Mouse (Mus musculus): ENCODE data around the gene Cdc42bpa. TPM values are rescaled to one million over a fixed set of nuclear protein-coding genes. Genes with fewer than 3 reads are reported as not detected.

The Cdc42bpa gene
- polyA plus RNA-seq, 1 experiment from 2014 or later, result 14.9 TPM

DNA sequence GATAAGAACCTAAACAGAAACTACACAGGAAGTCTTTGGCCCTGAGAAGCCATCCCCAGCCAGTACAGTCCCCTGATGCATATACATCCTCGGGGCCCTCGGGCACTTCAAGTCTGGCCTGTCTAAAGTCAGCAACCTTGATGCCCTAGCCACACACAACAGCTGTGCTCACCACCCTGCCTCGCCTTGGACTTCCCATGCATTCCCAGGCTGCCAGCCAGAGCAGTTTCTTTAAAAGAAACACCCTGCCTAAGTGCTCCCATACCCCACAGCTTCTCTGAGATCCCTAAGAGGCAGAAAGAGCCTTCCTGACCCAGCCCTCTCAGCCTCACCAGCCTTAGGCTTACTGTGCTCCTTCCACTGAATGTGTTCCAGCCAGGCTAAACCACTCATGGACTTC, 226.1 kb downstream of the Cdc42bpa start:
- H3K4me3 ChIP-seq (ENCODE audit: low read depth, low read length), result no peak overlapping the region
- no peak overlapping the region for H3K4me2 ChIP-seq
- no peak overlapping the region for H3K9ac ChIP-seq
- no peaks in the 10 kb centered on the region for H3K36me3 ChIP-seq (ENCODE audit: insufficient read depth)
- no peak overlapping the region for H3K27ac ChIP-seq (ENCODE audit: low read depth)
- WGBS, result 72% methylated on average over 3 of the region's 3 CpGs
- no peaks in the 10 kb centered on the region for H3K4me1 ChIP-seq (ENCODE audit: insufficient read depth)
- no peaks in the 10 kb centered on the region for H3K9me3 ChIP-seq (ENCODE audit: low read depth, low read length)
- TF ChIP-seq CTCF (IDR thresholded peaks at IDR 0.05; ENCODE audit: low read depth), result no peak
- H3K27me3 ChIP-seq (ENCODE audit: insufficient read depth, low read length), result no peaks in the 10 kb centered on the region
- ATAC-seq (ENCODE audit: insufficient read depth), result no peak
- no peak for DNase-seq

DNA sequence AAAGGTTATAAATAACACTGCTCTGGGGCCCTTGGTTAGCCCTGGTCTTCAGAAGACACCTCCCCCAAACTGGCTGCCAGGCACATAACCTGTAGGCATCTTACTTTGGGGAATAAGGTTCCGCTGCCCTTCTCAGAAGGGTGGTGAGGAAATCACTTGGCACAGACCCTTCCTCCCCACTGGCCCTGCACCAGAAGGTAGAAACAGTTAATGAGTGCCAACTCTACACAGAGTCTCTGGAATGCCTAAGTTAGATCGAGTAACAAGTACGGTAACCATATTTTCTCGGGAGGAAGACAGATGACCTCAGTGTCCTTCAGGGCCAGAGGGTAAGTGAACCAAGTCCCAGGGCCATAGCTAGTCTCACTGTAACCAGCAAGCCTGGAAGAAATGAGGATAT, 228.7 kb downstream of the Cdc42bpa start:
- TF ChIP-seq CTCF (IDR thresholded peaks at IDR 0.05; ENCODE audit: low read depth), result no peak
- no peaks in the 10 kb centered on the region for H3K4me1 ChIP-seq (ENCODE audit: insufficient read depth)

DNA sequence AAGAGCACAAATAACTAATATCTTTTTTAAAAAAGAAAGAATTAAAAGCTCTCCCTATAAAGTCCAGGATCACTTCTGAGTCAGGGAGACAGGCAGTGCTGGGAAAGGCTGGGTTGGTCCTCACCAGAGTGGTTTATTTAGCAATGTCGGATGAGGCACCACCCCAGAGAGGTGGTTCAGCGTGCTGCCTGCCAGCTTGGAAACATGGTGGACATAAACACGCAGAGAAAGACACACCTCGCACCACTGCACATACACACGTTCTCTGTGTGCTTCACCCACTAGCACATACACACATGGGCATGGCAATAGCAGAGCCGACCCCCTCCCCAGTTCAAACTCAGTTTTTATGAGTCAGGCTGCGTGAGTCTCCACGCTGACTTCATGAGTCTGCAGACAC, 230.8 kb downstream of the Cdc42bpa start:
- Histone ChIP-seq H3K27ac (ENCODE audit: low read depth) (no peak overlapping the region), H3K4me2 (no peak overlapping the region), H3K36me3 (ENCODE audit: insufficient read depth) (no peaks in the 10 kb centered on the region), H3K27me3 (ENCODE audit: insufficient read depth, low read length) (no peaks in the 10 kb centered on the region), H3K9ac (no peak overlapping the region), H3K4me1 (ENCODE audit: insufficient read depth) (peaks cover 6% of the 10 kb centered on the region; the same call in 1 of the 2 replicates), H3K9me3 (ENCODE audit: low read depth, low read length) (no peaks in the 10 kb centered on the region), H3K4me3 (ENCODE audit: low read depth, low read length) (no peak overlapping the region)
- DNase-seq (no peak), ATAC-seq (ENCODE audit: insufficient read depth) (no peak)
- no peak for TF ChIP-seq CTCF (IDR thresholded peaks at IDR 0.05; ENCODE audit: low read depth)
- 76% methylated on average over 8 of the region's 8 CpGs for WGBS

More for the DNA sequence above, 228.7 kb downstream of the Cdc42bpa start:
- ATAC-seq (ENCODE audit: insufficient read depth) (no peak), DNase-seq (no peak)
- Histone ChIP-seq H3K4me2 (no peak overlapping the region), H3K4me3 (ENCODE audit: low read depth, low read length) (no peak overlapping the region), H3K27ac (ENCODE audit: low read depth) (no peak overlapping the region), H3K27me3 (ENCODE audit: insufficient read depth, low read length) (no peaks in the 10 kb centered on the region), H3K9ac (no peak overlapping the region), H3K9me3 (ENCODE audit: low read depth, low read length) (no peaks in the 10 kb centered on the region), H3K36me3 (ENCODE audit: insufficient read depth) (no peaks in the 10 kb centered on the region)
- WGBS, result 78% methylated on average over 4 of the region's 4 CpGs

DNA sequence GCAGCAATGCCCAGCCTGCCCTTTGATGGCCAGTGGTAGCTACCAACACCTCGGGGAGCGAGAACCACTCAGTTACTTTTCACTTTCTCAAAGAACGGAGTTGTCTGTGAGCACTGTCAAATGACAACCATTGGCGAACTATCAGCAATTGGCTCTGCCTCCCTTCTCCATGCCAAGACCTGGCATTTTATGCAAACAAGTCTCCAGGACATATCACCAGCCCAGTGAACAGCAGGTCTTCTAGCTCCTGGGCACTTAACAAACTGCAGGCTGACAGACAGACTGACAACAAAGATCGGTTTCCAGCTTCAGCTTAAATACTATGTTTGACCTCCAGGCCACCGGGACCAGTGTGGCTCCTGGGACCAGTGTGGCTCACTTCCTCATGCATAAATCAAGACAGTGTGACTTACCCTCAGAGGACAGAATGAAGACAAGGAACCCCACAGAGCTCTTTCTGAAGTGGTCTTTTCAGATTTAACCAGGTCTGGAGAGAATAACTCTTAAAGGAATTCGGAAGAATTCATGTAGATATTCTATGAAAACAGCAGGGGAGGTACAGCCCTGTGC, 231.5 kb downstream of the Cdc42bpa start:
- H3K27ac ChIP-seq (ENCODE audit: low read depth), result no peak overlapping the region
- no peaks in the 10 kb centered on the region for H3K36me3 ChIP-seq (ENCODE audit: insufficient read depth)
- no peak for ATAC-seq (ENCODE audit: insufficient read depth)
- no peak for TF ChIP-seq CTCF (IDR thresholded peaks at IDR 0.05; ENCODE audit: low read depth)
- no peaks in the 10 kb centered on the region for H3K27me3 ChIP-seq (ENCODE audit: insufficient read depth, low read length)
- H3K4me3 ChIP-seq (ENCODE audit: low read depth, low read length), result no peak overlapping the region
- H3K9ac ChIP-seq, result no peak overlapping the region
- H3K4me2 ChIP-seq, result no peak overlapping the region
- no peak for DNase-seq
- peaks cover 8% of the 10 kb centered on the region; the same call in 1 of the 2 replicates for H3K4me1 ChIP-seq (ENCODE audit: insufficient read depth)
- H3K9me3 ChIP-seq (ENCODE audit: low read depth, low read length), result no peaks in the 10 kb centered on the region
- WGBS, result 62% methylated on average over 7 of the region's 7 CpGs

DNA sequence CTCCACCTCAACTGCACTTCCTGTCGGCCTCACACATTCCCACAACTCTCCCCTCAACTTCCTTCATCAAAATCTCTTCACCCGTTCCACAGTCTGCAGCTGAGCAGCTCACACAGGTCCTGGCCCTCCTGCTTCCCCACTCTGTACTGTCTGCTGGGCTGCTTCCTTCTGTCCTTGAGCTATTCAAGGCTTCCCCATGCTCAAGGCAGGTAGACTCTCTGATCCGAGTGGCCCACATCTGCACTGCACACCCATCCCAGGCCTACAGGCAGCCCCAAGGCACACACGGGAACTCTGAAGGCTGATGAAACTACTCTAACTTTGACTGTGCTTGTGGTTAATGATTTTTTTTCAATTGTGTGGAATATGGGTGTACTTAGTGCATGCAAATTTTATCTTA, 232.6 kb downstream of the Cdc42bpa start:
- H3K27ac ChIP-seq (ENCODE audit: low read depth), result no peak overlapping the region
- no peak overlapping the region for H3K4me2 ChIP-seq
- ATAC-seq (ENCODE audit: insufficient read depth) (no peak), DNase-seq (no peak)
- 43% methylated on average over 4 of the region's 4 CpGs for WGBS
- H3K4me1 ChIP-seq (ENCODE audit: insufficient read depth), result peaks cover 8% of the 10 kb centered on the region; the same call in 1 of the 2 replicates
- no peaks in the 10 kb centered on the region for H3K9me3 ChIP-seq (ENCODE audit: low read depth, low read length)
- H3K36me3 ChIP-seq (ENCODE audit: insufficient read depth), result no peaks in the 10 kb centered on the region
- H3K27me3 ChIP-seq (ENCODE audit: insufficient read depth, low read length), result no peaks in the 10 kb centered on the region
- no peak overlapping the region for H3K4me3 ChIP-seq (ENCODE audit: low read depth, low read length)
- TF ChIP-seq CTCF (IDR thresholded peaks at IDR 0.05; ENCODE audit: low read depth), result no peak
- H3K9ac ChIP-seq, result no peak overlapping the region

DNA sequence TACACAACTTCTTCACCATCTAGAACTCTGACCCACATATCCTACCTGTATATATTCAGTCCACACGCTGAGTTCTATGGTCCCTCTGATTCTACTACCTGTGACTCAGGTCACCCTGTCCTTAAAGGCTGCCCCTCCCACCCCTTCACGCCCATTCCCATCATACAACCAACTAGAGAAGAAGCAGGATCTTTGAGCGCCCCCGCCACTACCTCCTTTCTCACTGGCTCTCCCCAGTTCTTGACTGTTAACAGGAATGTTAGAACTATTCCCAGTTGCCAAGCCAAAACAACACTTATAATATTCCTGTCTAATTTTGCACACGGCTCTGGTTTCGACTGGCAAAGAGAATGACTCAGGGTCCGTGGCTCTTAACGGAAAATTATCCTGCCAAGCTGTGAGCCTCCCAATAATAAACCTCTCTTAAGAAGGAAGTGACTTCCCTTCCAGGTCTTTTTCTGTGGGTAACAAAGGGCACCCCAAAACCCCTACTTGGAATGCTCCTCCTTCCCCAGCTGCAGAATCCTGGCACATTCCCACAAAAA, 233.2 kb downstream of the Cdc42bpa start:
- H3K9ac ChIP-seq, result no peak overlapping the region

DNA sequence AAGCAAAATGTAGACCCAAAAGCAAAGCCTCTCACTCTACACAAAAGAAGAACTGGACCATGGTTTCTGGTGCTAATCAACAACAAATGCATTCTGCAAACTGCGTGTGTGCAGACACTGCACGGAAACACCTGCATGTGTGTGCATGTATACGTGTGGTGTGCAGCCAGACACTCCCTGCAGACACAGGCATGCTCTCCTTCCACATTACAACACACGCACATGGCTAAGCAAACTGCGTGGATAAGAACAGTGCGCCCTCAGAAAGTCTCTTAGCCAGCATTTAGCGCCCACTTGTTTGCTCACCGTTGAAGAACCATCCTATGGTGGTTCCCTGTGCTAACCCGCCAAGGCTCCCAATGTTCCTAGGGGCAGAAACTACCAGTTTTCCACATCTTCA, 233.8 kb downstream of the Cdc42bpa start:
- Histone ChIP-seq H3K27ac (ENCODE audit: low read depth) (no peak overlapping the region), H3K4me3 (ENCODE audit: low read depth, low read length) (no peak overlapping the region), H3K4me2 (no peak overlapping the region), H3K27me3 (ENCODE audit: insufficient read depth, low read length) (no peaks in the 10 kb centered on the region), H3K9ac (no peak overlapping the region), H3K36me3 (ENCODE audit: insufficient read depth) (no peaks in the 10 kb centered on the region), H3K9me3 (ENCODE audit: low read depth, low read length) (no peaks in the 10 kb centered on the region), H3K4me1 (ENCODE audit: insufficient read depth) (peaks cover 8% of the 10 kb centered on the region; the same call in 1 of the 2 replicates)
- TF ChIP-seq CTCF (IDR thresholded peaks at IDR 0.05; ENCODE audit: low read depth), result no peak
- 79% methylated on average over 9 of the region's 9 CpGs for WGBS
- ATAC-seq (ENCODE audit: insufficient read depth) (no peak), DNase-seq (no peak)

More for the DNA sequence above, 233.2 kb downstream of the Cdc42bpa start:
- no peaks in the 10 kb centered on the region for H3K9me3 ChIP-seq (ENCODE audit: low read depth, low read length)
- no peak overlapping the region for H3K27ac ChIP-seq (ENCODE audit: low read depth)
- ATAC-seq (ENCODE audit: insufficient read depth) (no peak), DNase-seq (no peak)
- no peaks in the 10 kb centered on the region for H3K36me3 ChIP-seq (ENCODE audit: insufficient read depth)
- H3K4me2 ChIP-seq, result no peak overlapping the region
- TF ChIP-seq CTCF (IDR thresholded peaks at IDR 0.05; ENCODE audit: low read depth), result no peak
- no peak overlapping the region for H3K4me3 ChIP-seq (ENCODE audit: low read depth, low read length)
- 72% methylated on average over 8 of the region's 8 CpGs for WGBS
- H3K27me3 ChIP-seq (ENCODE audit: insufficient read depth, low read length), result no peaks in the 10 kb centered on the region
- peaks cover 8% of the 10 kb centered on the region; the same call in 1 of the 2 replicates for H3K4me1 ChIP-seq (ENCODE audit: insufficient read depth)

All from lung, embryonic 14.5 days (tissue).